Mouse (Mus musculus): ENCODE data around the gene Amn1. TPM values are rescaled to one million over a fixed set of nuclear protein-coding genes. Genes with fewer than 3 reads are reported as not detected.
A peak's percentile ranks its signal among the peaks of the same experiment; 100 is the strongest.
"Not testable (repeated sequence)": the region's sequence is repeated elsewhere in the genome, so short reads cannot be mapped to it uniquely, and the experiment has no call there.

The Amn1 gene
- total RNA-seq (2021): 10 to 100 TPM; 21.0 to 25.7 TPM

DNA sequence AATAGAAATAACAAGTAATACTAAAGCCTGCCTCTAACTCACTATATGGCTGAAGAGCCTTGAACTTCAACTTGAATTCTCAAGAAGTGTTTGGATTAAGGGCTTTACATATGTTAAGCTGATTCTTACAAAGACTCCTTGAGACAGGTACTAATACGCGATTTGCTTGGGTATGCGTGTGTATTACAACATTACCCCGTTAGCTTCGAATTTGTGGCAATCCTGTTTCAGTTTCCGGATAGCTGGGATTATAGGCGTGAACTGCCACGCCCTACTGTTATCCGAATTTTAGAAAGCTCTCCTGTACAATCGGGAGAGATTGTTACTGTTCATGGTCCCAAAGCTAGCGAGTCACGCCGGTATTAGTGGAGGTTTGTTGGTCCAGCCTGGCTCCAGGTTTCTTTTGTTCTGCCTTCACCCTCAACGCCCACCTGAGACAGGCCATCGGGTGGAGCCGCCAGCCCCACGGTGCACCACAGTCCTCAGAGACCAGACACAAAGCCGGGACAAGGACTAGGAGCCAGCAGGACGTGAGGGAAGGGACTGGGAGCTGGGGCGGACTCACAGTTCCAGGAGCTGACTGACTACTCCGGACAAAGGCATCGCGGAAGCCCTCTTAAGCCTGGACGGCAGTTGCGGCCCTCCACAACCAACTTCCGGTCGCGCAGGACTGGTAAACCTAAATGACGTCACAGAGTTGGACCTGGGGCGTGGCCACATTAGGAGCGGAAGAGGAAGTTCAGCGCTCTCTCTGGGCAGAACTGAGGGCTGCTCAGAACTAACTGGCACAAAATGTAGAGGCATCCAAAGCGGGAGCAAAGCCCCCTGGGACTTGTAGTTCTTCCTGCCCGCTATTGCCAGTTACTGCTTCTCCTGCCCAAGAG lies at the start of gene Amn1:
Amn1 (minus strand) TSS at position 672 of the 884 bp plus-strand sequence.
- DNase-seq: peak; percentile 97

DNA sequence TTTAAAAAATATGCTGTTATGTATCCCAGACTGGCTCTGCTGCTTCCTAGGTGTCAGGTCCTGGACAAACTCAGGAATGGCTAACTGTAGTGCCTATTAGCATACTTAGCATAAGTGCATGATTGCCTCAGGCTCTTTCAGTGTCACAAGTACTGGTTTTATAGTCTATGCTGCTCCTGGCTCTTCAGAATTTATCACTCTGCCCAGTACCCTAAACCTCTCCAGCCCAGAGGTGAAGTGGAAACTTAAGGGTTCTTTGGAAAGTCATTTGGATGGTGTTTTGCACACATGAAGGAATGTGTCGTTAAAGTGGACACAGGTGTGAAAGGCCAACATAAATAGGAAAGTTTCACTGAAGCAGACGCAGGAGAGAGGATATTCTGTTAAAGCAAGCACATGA lies 48.3 kb upstream of the Amn1 start:
- no peak for DNase-seq

DNA sequence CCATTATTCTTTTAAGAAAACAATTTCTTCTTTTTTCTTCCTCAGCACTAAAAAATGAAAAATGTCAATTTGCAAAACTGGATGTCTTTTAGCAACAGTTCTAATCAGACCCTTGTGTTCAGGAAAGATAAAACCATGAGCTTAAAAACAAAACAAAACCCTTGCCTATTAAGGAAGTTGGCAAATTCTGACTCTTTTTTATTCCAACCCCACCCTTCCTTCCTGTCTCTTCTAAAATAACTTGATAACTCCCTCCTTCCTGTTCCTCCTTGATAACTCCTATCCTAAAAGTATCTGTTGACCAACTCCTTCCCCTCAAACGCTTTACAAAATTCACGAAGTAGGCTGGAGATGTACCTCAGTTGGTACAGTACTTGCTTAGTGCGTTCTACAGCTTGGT lies 45.4 kb upstream of the Amn1 start:
- DNase-seq: no peak

DNA sequence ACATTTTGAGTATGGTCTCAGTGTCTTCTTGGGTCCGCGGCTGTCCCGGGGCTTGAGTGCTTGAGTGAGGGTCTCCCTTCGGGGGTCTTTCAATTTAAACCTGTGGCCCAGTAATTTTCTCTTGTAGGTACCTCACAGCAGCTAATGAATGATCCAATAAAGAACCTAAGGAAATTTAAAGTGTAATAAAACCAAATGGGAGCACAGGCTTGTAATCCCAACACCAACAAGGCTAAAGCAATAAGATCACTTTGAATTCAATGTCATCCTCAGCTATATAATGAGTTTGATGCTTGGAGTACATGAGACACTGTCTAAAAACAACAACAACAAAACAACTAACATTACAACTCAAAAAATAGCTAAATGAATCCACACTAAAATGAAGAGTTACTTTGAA lies 36.2 kb upstream of the Amn1 start:
- no peak for DNase-seq

DNA sequence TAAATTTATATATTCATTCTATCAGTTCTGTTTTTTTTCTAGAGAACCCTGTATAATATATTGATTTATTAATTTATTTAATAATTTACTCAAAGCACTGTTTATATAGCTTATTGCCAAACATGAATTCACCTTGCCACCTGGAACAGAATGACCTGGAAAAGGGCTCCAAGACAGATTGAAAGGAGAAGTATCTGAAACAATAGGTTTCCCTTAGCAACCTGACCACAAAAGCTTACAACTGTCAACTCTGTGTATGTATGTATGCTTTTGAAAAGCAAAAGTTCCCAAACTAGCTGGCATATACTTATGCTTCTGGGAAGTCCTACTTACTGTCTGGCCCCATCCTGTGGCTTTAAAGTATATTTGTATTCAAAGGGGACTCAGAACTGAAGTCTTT lies 32.8 kb upstream of the Amn1 start:
- DNase-seq: no peak

DNA sequence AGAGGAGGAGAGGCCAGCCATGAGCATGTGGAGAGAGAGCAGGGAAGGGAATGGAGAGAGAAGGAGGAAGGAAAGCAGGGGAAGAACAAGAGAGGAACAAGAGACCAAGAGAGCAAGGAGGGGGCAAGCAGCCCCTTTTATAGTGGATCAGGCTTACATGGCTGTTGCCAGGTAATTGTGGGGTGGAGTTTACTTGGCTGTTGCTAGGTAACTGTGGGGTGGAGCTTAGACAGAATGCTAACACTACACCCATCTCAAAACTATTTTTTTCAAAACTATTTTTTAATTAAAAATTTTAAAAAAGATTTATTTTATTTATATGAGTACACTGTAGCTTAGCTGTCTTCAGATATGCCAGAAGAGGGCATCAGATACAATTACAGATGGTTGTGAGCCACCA lies 10.1 kb upstream of the Amn1 start:
- no peak for DNase-seq

DNA sequence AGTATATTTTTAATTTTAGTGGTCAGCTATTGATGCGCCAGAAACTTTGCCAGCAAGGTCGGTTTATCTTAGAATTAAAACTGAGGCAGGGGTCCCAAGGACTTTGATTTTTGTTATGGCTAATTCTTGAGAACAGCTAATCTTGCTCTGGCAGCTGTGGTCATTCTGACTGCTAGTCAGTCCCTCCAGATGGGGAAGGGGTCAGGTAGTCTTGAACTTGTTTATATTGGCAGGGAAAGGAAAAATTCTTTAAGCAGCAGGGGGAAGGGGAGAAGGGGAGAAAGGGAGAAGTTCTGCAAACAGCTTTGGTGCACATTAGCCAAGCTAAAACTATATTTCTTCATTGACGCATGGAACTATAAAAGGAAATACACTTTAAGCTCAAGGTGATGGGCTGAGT lies 8.6 kb upstream of the Amn1 start:
- DNase-seq: no peak

DNA sequence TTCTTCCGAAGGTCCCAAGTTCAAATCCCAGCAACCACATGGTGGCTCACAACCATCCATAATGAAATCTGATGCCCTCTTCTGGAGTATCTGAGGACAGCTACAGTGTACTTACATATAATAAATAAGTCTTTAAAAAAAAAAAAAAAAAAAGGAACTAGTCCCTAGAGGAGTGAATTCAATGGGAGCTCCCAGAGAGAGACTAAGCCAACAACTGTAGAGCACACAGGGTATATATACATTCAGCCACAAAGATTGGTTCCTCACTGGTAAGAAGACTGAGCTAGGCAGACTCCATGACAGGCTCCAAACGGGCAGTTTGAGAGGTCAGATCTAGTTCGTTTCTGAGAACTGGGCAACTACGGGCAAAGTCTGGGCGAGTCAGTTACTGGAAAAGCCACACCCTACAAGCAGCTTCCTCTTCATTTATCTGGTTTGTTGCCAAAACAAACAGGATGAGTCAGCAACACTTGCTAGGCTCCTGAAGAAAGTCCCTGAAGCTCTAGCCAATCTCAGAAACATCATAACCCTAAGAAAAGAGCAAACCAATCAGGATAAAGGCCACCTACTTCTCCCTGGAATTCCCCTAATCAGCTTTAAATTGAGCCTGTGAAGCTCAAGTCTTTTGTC lies 4.9 kb upstream of the Amn1 start:
- DNase-seq: no peak

DNA sequence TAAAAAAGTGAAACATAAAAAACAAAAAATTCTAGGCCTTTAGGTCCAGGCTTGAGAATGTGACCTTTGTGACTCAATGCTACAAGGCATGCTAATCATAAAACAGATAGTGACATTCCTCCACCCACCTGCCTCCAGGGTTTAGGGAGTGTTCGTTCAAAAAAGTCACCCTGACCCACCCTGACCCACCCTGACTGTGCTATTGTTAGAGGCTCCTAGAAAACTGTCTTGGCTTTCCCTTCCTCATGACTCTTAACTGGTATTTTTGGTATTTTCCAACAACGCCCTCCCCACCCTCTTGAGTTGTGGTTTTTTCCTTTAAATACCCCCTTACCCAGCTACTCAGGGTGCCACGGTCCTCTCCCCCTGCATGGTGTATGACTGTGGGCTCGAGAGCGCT lies 3.4 kb upstream of the Amn1 start:
- not testable (repeated sequence) for DNase-seq

DNA sequence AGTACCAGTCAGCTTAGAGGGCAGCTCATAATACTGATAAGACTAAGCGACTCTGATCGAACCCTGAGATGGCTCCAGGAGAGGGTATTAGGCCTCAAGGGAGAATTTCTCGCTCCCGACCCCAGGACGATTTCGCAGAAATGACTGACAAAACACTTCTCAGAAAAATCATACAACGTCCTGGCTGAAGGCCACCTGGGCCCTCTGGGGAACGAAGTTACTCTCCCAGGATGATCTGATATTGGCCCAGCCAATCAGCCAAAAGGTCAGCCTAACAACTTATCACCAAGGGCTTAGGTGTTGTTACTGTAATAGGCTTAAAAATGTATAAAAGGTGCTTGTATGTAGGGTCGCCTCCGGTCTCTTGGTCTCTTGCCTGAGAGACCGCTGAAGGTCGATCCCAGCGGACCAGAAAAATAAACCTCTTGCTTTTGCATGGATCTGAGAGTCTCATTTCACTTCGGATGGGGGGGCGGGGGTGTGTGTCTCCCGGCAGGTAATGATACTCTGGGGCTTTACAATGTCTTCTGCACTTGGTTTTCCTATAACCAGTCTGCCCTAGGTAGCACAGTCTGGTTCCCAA lies 919 bp upstream of the Amn1 start:
- DNase-seq: no peak

DNA sequence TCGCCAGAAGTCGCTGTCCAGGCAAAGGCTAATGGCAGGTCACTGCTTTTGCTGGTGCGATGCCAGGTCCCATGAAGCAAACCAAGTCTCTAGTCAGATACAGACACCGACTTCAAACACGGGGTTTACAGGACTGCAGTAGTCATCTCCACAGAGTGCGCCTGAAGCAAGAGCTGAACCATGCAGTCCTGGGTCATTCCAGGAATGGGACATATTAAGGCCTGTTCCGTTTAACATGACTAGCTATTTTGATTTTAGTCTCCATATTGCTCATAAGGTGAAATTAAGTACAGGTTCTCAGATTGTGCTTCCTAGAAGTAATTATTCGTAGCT lies 379 bp upstream of the Amn1 start:
- DNase-seq: no peak

DNA sequence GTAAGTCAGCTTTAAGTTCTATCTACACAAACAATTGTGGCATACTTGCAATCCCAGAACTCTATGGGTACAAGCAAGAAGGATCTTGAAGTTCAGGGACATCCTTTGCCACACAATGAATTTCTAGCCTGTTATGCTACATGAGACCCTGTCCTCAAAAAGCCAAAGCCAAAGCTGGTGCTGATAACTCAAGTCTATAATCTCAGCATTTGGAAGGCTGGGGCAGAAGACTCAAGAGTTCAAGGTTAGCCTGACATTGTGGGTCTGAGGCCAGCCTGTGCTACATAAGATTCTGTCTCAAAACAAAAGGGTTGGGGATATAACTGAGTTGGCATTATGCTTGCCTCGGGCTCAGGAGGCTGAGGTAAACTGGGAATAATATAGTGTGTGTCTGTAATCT lies 1.1 kb downstream of the Amn1 start:
- DNase-seq: no peak

DNA sequence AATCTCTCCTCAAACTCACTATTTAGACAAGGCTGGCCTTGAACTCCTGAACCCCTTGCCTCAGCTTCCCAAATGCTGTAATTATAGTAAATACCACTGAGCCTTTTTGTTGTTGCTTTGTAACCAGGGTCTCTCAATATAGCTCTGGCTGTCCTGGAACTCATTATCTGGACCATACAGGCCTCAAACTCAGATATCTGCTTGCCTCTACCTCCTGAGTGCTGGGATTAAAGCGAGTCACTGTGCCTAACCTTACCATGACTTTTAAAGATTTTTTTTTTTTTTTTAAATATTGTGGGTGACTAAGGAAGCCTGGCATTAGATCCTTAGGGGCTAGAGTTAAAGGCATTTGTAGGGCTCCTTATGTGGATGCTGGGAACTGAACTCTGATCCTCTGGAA lies 4.5 kb downstream of the Amn1 start:
- DNase-seq: no peak

DNA sequence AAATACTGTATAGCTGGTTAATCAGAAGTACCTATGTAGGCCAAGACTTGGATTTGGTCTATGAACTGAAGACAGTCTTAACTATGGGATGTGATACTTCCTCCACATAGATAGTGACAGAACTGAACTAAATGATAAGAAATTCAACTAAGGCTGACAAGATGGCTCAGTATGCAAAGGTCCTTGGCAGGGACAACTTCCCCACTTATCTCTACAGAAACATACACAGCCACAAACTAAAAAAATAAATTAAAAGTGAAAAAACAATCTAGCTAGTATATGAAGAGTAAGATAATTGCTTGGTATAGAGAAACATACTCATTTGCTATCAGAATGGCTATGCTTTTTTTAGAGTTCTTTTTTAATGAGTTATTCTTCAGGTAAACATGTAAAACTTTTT lies 9.4 kb downstream of the Amn1 start:
- no peak for DNase-seq

DNA sequence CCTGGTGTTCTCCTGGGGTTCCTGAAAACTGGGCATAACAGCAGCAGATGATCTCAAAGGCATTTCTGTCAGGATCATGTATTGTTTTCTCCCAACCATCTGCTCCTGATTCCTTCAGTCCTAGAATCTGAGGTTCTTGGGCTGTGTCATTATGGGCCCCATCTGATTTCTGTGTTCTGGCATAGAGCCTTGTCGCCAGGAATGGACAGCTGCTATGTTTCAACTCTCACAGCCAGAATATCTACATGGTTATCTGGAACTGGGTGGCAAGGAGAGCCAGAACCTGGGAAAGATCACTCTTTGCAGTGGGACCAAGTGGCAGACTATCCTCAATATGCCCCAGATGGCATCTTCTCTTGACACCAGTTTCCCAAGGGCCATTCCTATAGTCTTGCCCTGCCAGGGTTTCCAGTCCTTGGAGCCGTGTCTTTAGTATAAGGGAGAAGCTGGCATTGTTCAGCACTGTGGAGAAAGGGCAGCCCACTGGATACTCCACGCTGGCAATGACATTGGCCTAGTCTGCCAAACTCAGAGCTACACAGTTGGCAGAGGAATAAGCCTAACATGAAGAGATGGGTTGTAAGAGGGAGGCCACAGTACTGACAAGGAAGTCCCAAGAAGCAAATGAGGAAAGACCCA lies 13.5 kb downstream of the Amn1 start:
- DNase-seq: peak; percentile 45

DNA sequence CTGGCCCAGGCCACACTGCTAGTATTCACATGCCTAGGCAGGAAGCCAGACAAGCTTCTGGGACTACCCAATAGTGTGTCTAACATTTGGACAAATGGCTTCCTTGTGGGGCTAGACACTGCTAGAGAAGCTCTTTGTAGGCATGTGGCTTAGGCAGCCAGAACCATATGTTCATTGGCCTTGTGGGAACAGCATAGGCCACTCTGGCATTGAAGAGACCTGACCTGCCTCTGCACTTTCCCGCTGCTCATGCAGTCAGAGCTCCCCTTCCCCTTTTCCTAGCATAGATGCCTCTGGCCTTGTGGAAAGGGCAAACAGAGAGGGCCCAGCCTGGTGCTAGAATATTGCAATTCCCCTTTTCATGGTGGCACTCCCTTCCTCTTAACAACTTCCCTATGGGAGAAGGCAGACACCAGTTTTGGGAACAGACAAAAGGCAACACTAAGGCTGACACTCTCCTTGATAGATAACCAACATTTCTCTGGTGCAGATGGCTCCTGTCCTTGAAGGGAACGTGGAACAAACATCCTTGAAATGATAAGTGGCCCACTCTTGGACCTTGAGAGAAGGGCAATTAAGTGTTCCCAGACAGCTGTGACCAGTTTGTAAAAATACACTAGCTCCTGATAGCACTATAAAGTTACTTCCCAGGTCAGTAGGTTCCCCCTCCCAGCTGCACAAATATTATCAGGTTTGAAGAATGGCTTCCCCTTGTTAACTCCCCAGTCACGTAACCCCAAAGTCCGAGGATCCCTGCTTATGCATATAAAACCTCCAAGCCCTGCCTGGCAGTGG lies 14.5 kb downstream of the Amn1 start:
- peak; percentile 18 for DNase-seq

DNA sequence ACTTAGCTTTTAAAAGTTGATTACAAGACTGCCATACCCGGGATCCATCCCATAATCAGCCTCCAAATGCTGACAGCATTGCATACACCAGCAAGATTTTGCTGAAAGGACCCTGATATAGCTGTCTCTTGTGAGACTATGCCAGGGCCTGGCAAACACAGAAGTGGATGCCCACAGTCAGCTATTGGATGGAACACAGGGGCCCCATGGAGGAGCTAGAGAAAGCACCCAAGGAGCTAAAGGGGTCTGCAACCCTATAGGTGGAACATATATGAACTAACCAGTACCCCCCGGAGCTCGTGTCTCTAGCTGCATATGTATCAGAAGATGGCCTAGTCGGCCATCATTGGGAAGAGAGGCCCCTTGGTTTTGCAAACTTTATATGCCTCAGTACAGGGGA lies 18.5 kb downstream of the Amn1 start:
- DNase-seq: not testable (repeated sequence)

DNA sequence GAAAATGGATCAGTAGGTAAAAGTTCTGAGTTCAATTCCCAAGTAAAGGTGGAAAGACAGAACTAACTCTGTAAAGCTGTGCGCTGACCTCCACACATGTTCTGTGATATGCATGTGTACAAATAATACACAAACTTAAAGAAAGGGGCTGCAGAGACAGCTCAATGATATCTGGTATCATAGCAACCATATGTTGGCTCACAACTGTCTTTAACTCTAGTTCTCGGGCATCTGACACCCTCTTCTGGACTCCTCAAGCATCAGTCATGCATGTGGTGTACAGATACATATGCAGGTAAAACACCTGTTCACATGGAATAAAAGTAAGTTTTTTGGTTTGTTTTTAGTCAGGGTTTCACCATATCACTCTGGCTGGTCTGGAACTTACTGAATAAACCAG lies 20.1 kb downstream of the Amn1 start:
- no peak for DNase-seq

DNA sequence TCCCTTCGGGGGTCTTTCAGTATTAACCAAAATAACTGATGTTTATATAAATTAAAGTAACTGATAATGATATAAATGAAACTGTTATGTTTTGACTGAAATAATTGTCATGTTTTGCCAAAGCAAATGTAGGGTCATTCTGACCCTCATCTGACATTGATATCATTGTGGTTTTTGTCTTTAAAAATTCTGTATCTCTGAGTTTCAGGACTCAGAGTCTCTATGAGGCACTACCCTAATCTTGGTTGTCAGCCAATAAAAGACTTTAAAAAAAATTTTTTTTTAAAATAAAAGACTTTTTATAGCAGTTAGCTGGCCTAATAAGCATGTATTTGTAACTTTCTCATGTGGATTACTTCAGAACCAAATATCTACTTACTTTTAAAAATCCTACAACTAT lies 20.8 kb downstream of the Amn1 start:
- DNase-seq: no peak

DNA sequence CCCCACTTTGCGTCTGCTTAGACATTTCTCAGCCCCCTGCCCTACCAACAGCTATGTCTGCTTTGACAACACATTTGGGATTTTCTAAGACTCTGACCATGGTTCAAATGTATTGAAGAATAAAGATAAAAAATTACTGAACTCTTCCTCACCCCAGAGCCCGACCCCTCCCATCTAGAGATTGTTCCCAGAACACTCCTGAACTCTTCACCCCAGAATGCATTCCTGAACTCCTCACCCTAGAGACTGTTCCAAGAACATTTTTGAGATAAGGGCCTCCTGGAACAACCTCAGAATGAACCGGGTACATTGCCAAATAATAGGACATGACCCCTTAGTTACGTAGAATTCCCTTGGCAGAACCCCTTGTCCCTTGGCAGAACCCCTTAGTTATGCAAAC lies 21.5 kb downstream of the Amn1 start:
- peak; percentile 20 for DNase-seq

DNA sequence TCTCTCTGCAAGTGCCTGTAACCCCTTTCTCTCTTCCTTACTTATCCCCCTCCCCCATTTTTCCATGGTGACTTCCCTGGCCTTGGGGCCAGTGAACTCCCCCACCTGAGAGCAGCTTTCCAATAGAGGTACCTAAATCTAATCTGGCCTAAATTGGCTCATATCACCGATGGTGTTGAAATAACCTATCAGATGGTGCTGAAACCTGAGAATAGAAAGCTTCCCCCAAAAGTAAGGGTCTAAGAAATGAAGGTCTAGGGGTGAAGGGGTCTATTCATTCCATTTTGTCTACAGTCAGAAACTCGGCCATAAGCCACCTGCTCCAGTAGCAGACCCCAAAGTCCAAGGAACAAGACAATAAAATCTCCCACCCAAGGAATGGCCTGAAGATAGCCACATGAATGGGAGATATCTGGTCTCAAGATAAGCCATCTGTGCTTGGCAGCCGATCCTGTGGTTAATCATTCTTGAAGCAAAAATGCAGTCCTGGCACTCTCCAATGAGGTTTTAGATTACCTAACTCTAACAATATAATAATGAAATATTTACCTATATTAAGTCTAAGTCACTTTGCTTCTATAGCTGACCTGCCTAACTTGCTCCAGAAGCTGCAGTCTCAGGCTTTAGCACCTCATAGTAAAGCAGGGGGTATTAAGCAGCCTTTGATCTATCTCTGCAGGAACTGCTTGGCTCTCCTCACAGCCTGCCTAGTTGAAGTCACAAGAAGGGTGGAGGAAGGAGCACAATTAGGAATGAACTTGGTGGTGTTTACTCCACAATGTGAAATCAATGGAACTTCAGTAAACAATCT lies 33.3 kb downstream of the Amn1 start:
- DNase-seq: no peak

Measured in heart, postnatal 4 days (tissue).